Mouse (Mus musculus): ENCODE results near the gene Chd4. TPM values are rescaled to one million over a fixed set of nuclear protein-coding genes. Genes with fewer than 3 reads are reported as not detected.

The Chd4 gene
- total RNA-seq, 2 experiments from 2014 or later = 136 to 373 TPM

- ATAC-seq (replicated peaks; ENCODE audit: poor library complexity, severe bottlenecking) = no peak
Measured at GRCm38 (mm10) chr6:125179601-125180000, 83.8 kb downstream of the Chd4 start.

Other genes starting within 250 kb of the Chd4 start
- 1.4 and 4.3 TPM in 2 replicates for gene P3h3, start 238.2 kb upstream of the Chd4 start, total RNA-seq (2014; fragmentation: Nextera tagmentation)
- 3.4 and 4.0 TPM in 2 replicates for gene P3h3, start 238.2 kb upstream of the Chd4 start, total RNA-seq (2017)
- 2.0 TPM in 1 of 2 replicates, not detected in the other for gene Gpr162, start 232.0 kb upstream of the Chd4 start, total RNA-seq (2014; fragmentation: Nextera tagmentation)
- gene Gpr162, start 232.0 kb upstream of the Chd4 start, total RNA-seq (2017) = not detected in 2 replicates
- 0.90 TPM in 1 of 2 replicates, not detected in the other for gene Cd4, start 207.8 kb upstream of the Chd4 start, total RNA-seq (2014; fragmentation: Nextera tagmentation)
- 0.41 and 0.60 TPM in 2 replicates for gene Cd4, start 207.8 kb upstream of the Chd4 start, total RNA-seq (2017)
- 1.4 and 3.8 TPM in 2 replicates for gene Lag3, start 184.3 kb upstream of the Chd4 start, total RNA-seq (2014; fragmentation: Nextera tagmentation)
- 1.4 and 9.6 TPM in 2 replicates for gene Lag3, start 184.3 kb upstream of the Chd4 start, total RNA-seq (2017)
- 16.1 and 21.9 TPM in 2 replicates for gene Ptms, start 175.9 kb upstream of the Chd4 start, total RNA-seq (2014; fragmentation: Nextera tagmentation)
- 18.5 and 33.0 TPM in 2 replicates for gene Ptms, start 175.9 kb upstream of the Chd4 start, total RNA-seq (2017)
- 82.4 and 102 TPM in 2 replicates for gene Mlf2, start 164.6 kb upstream of the Chd4 start, total RNA-seq (2014; fragmentation: Nextera tagmentation)
- 49.5 and 79.7 TPM in 2 replicates for gene Mlf2, start 164.6 kb upstream of the Chd4 start, total RNA-seq (2017)
- 96.6 and 112 TPM in 2 replicates for gene Cops7a, start 130.4 kb upstream of the Chd4 start, total RNA-seq (2014; fragmentation: Nextera tagmentation)
- 48.8 and 52.0 TPM in 2 replicates for gene Cops7a, start 130.4 kb upstream of the Chd4 start, total RNA-seq (2017)
- not detected in 2 replicates for gene Pianp, start 99.3 kb upstream of the Chd4 start, total RNA-seq (2014; fragmentation: Nextera tagmentation)
- not detected in 2 replicates for gene Pianp, start 99.3 kb upstream of the Chd4 start, total RNA-seq (2017)
- gene Zfp384, start 86.8 kb upstream of the Chd4 start, total RNA-seq (2014; fragmentation: Nextera tagmentation) = 75.9 and 87.6 TPM in 2 replicates
- 24.3 and 31.9 TPM in 2 replicates for gene Zfp384, start 86.8 kb upstream of the Chd4 start, total RNA-seq (2017)
- gene Ing4, start 56.2 kb upstream of the Chd4 start, total RNA-seq (2014; fragmentation: Nextera tagmentation) = 49.2 and 55.8 TPM in 2 replicates
- 34.7 and 40.2 TPM in 2 replicates for gene Ing4, start 56.2 kb upstream of the Chd4 start, total RNA-seq (2017)
- gene Acrbp, start 46.3 kb upstream of the Chd4 start, total RNA-seq (2014; fragmentation: Nextera tagmentation) = 10.6 and 17.5 TPM in 2 replicates
- gene Acrbp, start 46.3 kb upstream of the Chd4 start, total RNA-seq (2017) = 1.3 and 3.9 TPM in 2 replicates
- gene Lpar5, start 28.1 kb upstream of the Chd4 start, total RNA-seq (2014; fragmentation: Nextera tagmentation) = 8.7 and 13.4 TPM in 2 replicates
- 2.7 and 5.2 TPM in 2 replicates for gene Lpar5, start 28.1 kb upstream of the Chd4 start, total RNA-seq (2017)
- gene Nop2, start 35.9 kb downstream of the Chd4 start, total RNA-seq (2014; fragmentation: Nextera tagmentation) = 65.6 and 82.8 TPM in 2 replicates
- 79.2 and 82.4 TPM in 2 replicates for gene Nop2, start 35.9 kb downstream of the Chd4 start, total RNA-seq (2017)
- 26.4 and 37.4 TPM in 2 replicates for gene Iffo1, start 49.3 kb downstream of the Chd4 start, total RNA-seq (2014; fragmentation: Nextera tagmentation)
- 11.8 and 14.0 TPM in 2 replicates for gene Iffo1, start 49.3 kb downstream of the Chd4 start, total RNA-seq (2017)
- gene Gapdh, start 70.5 kb downstream of the Chd4 start, total RNA-seq (2014; fragmentation: Nextera tagmentation) = 2,842 and 3,031 TPM in 2 replicates
- 1,694 and 2,022 TPM in 2 replicates for gene Gapdh, start 70.5 kb downstream of the Chd4 start, total RNA-seq (2017)
- 242 and 263 TPM in 2 replicates for gene Ncapd2, start 95.7 kb downstream of the Chd4 start, total RNA-seq (2014; fragmentation: Nextera tagmentation)
- 242 and 288 TPM in 2 replicates for gene Ncapd2, start 95.7 kb downstream of the Chd4 start, total RNA-seq (2017)
- gene Mrpl51, start 95.8 kb downstream of the Chd4 start, total RNA-seq (2014; fragmentation: Nextera tagmentation) = 117 and 197 TPM in 2 replicates
- 121 and 155 TPM in 2 replicates for gene Mrpl51, start 95.8 kb downstream of the Chd4 start, total RNA-seq (2017)
- gene Vamp1, start 119.6 kb downstream of the Chd4 start, total RNA-seq (2014; fragmentation: Nextera tagmentation) = 26.0 and 40.2 TPM in 2 replicates
- 6.3 and 7.1 TPM in 2 replicates for gene Vamp1, start 119.6 kb downstream of the Chd4 start, total RNA-seq (2017)
- gene Tapbpl, start 135.9 kb downstream of the Chd4 start, total RNA-seq (2014; fragmentation: Nextera tagmentation) = 13.8 TPM in 2 replicates
- 16.5 and 17.7 TPM in 2 replicates for gene Tapbpl, start 135.9 kb downstream of the Chd4 start, total RNA-seq (2017)
- gene Cd27, start 141.0 kb downstream of the Chd4 start, total RNA-seq (2014; fragmentation: Nextera tagmentation) = 50.7 and 62.0 TPM in 2 replicates
- 34.7 and 55.2 TPM in 2 replicates for gene Cd27, start 141.0 kb downstream of the Chd4 start, total RNA-seq (2017)
- not detected in 2 replicates for gene Tuba3a, start 190.1 kb downstream of the Chd4 start, total RNA-seq (2014; fragmentation: Nextera tagmentation)
- gene Tuba3a, start 190.1 kb downstream of the Chd4 start, total RNA-seq (2017) = not detected in 2 replicates
- gene Ltbr, start 217.9 kb downstream of the Chd4 start, total RNA-seq (2014; fragmentation: Nextera tagmentation) = 36.4 and 50.3 TPM in 2 replicates
- gene Ltbr, start 217.9 kb downstream of the Chd4 start, total RNA-seq (2017) = 29.9 and 36.3 TPM in 2 replicates
- gene Scnn1a, start 224.7 kb downstream of the Chd4 start, total RNA-seq (2014; fragmentation: Nextera tagmentation) = 16.2 and 18.9 TPM in 2 replicates
- 1.4 and 1.8 TPM in 2 replicates for gene Scnn1a, start 224.7 kb downstream of the Chd4 start, total RNA-seq (2017)

All from granulocyte monocyte progenitor cell, adult 5-6 weeks (primary cell).